Mouse (Mus musculus): ENCODE measurements around the gene Taf8.

The Taf8 gene

DNA sequence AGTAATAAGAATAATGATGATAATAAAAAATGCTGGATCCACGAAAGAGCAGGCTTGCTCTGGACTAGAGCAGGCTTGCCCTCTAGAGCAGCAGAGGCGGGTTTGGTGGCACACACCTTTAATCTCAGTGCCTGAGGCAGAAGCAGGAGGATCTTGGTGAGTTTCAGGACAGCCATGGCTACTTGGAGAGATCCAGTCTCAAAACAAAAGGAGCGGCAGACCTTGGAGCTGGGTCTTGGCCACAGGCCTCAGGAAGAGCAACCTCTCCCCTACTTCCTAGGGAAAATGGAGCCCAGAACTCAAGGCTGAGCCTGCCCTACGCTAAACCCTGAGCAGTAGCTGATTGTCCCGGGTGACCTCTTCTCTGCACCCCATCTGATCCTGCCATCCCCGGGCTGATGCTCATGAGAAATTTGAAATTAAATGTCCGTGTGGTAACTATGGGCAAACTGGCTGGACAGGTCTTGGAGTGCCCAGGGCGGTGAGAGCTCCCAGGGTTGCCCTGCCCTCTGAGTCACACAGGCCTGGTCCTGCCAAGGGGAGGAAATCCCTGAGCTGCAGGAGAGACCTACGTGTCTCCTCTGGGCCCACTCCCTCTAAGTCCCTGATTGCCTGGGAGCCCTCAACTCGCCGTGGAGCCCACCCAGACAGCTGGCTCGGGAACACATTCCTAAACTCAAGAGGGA is 51.1 kb downstream of the Taf8 start:
- peak; percentile 79 for DNase-seq

DNA sequence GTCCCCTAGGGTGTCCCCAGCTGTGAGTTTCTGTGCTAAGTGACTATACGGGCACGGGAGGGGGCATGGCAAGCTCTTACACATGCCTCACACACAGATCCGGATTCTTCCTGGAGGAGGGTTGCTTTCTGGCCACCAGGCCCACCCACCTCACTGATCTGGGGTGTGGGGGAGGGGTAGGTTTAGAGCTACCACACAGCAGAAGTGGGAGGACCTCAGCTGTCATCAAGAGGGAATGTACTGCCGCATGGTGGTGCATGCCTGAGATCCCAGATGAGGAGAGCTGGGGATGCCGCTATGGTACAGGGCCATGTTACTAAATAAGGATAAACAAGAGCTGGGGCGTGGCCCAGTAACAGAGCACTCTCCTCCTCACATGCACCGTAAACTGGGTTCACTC is 51.9 kb downstream of the Taf8 start:
- no peak for DNase-seq

GRCm38 (mm10) chr17:47449432-47449831 is 52.7 kb downstream of the Taf8 start:
- no peak for DNase-seq

DNA sequence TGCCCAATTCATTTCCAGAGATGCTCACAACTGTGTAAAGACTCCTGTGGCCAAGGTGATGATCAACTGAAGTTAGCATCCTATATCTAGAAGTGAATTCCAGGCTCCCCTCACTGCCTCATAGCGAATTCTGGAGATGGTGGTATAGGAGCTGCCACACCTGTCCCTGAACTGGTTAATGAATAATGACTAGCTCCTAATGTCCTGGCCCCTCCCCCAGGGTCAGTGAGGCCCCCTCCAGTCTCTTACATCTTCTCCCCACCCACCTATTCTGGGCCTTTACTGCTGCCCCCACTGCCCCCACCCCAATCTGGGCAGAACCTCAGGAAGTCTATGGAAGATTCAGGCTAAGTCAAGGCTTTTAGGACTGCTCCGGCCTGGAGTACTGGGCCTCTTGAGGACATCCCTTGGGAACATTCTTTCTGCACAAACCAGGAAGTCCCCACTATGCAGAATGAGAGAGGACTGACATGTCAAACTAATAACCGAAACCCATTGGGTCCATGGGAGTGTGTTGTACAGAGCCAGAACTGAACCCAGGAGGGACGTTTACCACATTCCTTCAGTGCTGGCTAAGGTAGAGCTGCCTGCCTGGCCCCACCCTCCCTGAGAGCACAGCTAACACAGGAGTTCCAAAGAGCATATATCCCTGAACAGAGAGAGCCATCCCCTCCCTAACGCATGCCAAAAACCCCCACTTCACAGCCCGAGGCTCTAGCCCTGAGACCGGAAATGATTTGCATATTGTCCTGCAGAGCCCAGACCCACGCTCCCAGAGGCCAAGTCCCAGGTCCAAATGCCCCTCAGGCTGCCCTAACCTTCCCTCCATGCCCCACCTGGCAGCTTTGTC is 53.3 kb downstream of the Taf8 start:
- no peak for DNase-seq

DNA sequence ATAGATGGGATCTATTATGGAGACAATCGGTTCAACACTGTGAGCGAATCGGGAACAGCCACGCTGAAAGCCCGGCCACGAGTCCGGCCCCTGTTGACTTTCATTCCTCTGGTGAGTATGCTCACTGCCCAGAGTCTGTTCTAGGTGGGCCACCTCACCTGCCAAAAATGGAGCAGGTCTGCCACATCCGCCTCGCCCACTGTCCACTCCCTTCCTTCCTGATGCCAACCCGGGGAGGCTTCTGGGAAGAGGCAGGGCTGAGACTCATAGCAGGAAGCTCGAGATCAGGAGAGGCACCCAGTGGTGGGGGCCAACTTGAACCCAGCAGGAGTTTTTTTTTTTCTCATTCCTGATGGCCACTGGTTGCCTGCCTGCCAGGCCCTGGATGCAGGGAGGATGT is 55.5 kb downstream of the Taf8 start:
- DNase-seq = no peak

DNA sequence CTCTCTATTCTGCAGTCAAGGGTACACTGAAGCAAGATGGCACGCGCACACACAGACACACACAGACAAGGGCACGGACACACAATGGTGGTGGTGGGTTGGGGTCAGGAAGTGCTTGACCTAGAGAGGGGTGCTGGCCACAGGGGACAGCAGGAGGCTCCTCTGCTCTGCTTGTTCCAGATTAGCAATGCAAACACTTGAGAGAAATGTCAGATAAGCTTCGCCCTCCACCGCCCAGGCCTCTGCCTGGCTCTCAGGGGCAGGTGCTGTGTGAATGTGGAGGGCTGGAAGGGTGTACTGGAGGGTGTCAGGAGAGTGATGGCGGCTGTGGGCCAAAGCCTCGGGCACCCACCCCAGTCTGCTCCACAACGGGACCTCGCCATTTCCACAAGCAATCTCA is 56.1 kb downstream of the Taf8 start:
- no peak for DNase-seq

DNA sequence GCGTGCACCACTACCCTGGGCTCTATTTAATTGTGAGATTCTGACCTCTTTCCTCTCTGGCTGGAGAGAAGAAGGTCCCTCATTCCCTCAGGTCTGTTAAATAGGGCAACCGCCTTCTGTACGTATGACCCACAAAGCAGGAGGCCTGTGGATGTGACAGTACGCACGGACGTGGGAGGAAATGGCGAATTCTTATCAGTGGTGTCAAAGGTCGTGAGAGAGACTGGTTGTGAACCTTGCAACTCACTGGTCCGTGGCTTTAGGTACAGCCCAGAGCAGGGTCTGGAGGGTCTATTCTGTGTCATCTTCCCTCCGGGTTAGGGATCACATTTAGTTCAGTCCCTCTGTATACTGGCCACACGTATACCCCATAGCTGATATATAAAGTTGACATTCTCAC is 56.6 kb downstream of the Taf8 start:
- no peak for DNase-seq

DNA sequence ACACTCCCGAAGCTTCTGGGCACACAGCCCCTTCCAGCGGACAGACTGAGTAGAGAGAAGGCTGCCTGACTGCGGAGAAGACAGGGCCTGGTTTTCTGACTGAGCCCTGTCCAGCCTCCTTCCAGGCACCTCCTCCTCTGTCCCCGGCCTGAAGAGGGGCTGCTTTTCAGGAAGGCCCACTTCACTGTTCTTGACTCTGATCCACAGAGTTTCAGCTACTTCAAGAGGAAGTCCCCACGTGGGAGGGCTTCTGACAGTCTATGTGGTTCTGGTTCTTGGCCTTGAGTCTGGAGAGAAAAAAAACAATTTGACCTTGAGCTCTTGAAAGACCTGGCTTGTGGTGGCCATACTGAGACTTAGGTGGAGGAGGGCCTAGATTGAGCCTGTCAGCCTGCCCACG is 58.0 kb downstream of the Taf8 start:
- no peak for DNase-seq

DNA sequence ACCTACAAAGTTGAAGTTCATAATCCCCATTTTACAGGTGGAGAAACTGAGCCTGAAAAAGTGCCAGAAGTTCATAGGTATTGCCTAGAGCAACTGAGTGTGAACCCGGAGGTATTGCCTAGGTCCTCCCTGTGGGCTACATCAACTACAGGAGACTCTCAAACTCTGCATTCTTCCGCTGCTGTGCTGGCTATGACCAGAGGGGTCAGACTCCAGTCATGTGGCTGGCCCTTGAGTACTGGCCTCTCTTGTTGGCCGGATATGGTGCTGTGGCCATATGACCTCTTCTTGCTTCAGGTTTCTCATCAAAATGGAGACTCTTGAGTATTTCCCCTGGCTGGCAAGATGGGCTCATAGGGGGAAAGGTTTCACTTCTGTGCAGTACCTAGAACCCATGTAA is 59.8 kb downstream of the Taf8 start:
- DNase-seq = no peak

DNA sequence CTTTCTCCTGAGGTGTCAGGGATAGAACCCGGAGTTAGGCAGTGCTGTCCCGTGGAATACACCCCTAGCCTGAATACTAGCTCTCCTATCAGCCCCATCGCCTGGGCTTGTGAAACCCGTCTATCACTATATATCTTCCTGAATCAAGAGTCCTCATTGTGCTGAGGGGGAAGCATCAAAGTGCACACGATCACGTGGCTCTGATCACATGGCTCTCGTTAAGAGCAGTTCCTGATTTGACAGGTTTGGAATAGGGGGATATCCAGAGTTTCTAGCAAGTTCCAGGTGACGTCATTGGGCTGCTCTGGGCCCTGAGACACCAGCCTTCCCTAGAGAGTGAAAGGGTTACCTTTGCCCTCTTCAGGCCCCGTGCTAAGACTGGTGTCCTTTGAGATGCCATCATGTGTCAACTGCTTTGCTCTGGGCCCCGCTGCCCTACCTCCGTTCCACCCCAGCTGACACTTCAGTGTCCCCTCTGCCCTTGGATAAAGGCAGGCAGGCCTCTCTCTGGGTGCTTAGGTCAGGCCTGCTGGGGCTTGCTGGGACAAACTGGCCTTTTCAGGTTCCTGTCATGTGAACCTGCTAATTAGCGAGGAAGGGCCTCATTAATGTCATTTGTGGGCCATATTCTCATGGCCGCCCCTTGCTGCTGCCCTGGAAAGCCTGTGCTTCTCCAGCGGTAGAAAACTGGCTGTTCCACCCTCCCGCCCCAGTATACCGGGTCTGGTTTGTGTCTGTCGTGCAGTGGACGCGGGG is 60.6 kb downstream of the Taf8 start:
- DNase-seq = peak; percentile 70

DNA sequence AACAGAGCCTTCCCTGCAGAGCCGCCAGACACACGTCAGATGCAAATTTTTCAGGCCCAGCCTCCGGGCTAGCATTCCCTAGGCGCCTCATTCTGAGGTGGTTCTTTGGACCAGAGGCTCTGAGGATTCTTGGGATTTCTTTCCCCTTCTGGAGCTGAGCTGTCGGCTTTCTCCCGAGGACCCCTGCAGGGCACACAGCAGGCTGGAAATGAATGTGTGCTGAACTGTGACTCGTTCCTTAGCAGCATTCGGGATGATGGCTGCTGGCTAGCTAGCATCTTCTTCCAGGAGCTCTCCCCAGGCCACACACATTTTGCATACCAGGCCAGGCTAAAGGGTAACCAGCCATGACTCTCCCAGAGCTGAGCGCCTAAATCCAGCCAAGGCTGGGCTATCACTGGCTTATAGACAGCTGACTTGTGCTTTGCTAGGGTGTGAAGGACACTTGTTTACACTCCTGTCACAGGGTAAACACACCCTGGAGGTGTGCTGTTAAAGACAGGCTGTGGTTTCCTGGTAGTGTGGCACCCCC is 61.7 kb downstream of the Taf8 start:
- peak; percentile 67 for DNase-seq

DNA sequence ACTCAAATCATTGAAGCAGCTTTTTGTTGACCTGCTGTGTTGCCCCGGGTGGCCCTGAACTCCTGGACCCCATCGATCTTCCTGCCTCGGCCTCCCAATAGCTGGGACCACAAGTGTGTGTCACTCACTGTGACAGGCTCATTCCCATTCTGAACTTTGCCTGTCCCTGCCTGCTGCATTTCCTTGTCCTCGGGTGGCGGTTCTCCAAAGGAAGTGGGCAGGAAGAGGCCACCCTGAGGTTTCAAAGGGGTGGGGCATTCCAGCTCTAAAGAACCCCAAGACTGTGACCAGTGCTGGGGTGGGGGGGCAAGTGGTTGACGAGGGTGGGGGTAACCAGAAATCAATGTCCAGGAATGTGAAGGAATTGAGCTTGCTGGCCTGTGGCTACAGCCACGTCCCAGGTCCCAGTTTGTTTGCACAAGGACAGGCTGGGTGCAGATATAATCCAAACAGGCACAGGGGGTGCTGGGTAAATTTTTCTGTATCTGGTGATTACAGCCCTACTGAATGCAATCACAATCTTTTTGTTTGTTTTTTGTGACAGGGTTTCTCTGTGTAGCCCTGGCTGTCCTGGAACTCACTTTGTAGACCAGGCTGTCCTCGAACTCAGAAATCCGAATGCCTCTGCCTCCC is 62.6 kb downstream of the Taf8 start:
- peak; percentile 23 for DNase-seq

GRCm38 (mm10) chr17:47438611-47439010 is 63.5 kb downstream of the Taf8 start:
- DNase-seq = no peak

- DNase-seq = no peak
Measured at GRCm38 (mm10) chr17:47436907-47437547, 65.1 kb downstream of the Taf8 start, which contains the start of gene 1700001C19Rik. TSS of gene 1700001C19Rik (minus strand) at chr17:47437376.

DNA sequence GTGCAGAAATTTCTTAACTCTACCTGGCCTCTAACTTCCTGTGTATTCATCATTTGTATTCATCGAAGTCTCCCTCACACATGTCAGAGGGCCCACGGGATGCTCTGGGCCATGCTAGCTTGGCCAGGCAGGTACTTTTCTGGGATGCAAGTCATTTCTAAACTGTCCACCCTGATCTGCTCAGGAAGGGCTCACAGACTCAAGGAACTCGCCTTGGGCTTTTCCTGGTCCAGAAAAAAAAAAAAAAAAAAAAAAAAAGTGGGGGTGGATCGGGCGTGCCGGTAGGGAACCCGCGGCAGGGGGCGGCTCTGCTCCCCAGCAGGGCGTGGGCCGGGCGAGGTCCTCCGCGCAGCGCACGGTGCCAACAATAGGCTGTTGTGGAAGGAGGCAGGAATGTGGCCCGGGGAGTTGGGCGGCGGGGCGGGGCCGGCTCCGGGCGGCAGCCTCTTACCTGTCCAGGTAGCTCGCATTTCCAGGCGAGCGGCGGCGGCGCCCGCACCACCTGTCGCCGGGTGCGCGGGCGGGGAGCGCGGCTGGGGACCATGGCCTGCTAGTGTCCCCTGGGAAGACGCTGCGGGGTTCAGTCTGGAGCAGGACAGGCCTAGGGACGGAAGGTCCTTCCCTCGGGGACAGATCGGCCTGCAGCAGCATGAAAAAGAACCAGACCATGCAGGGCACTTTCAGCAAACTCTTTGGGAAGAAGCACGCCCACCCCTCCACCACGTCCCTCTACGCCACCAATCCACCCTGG is 65.8 kb downstream of the Taf8 start, which contains the start of gene AI661453:
AI661453 (plus strand) TSS at position 460 of the 751 bp plus-strand sequence.
- peak; percentile 82 for DNase-seq
